Mouse (Mus musculus) cerebellum, postnatal 4 days (tissue): ENCODE measurements around the gene Slc25a40.

Experiments
- DNase-seq, 2 experiments: peaks; one replicate each; pipeline ENCODE4 v3.0.0; 2022; ENCODE audit warnings: low spot score in 2 of 2, mixed read lengths in 1 of 2

Slc25a40 gene

GRCm38 (mm10) chr5:8422157-8422931 is at the start of gene Slc25a40, which contains the start of gene Dbf4:
Slc25a40 (plus strand) TSS chr5:8422850.
Dbf4 (minus strand) TSS chr5:8422716.
- DNase-seq, result peak; percentile 87 to 92

- DNase-seq, result no peak
These were observed 49.2 kb upstream of the Slc25a40 start for GRCm38 (mm10) chr5:8373415-8373814.

- no peak for DNase-seq
These were observed 48.2 kb upstream of the Slc25a40 start for GRCm38 (mm10) chr5:8374297-8374906.

GRCm38 (mm10) chr5:8393891-8394583 is 28.6 kb upstream of the Slc25a40 start:
- no peak for DNase-seq

GRCm38 (mm10) chr5:8397587-8398249 is 24.9 kb upstream of the Slc25a40 start:
- DNase-seq, result no peak

- no peak for DNase-seq
These were observed 13.9 kb upstream of the Slc25a40 start for GRCm38 (mm10) chr5:8408746-8409145.

- DNase-seq, result no peak
These were observed 5.8 kb upstream of the Slc25a40 start for GRCm38 (mm10) chr5:8416683-8417413.

- no peak for DNase-seq
These were observed 5.2 kb upstream of the Slc25a40 start for GRCm38 (mm10) chr5:8417443-8417842.

- DNase-seq, result no peak
These were observed 1.2 kb upstream of the Slc25a40 start for GRCm38 (mm10) chr5:8421424-8421823.

GRCm38 (mm10) chr5:8422932-8423928 is 580 bp downstream of the Slc25a40 start:
- no peak for DNase-seq

- no peak for DNase-seq
These were observed 1.5 kb downstream of the Slc25a40 start for GRCm38 (mm10) chr5:8424116-8424515.

GRCm38 (mm10) chr5:8425899-8426298 is 3.2 kb downstream of the Slc25a40 start:
- no peak for DNase-seq

GRCm38 (mm10) chr5:8437481-8438156 is 15.0 kb downstream of the Slc25a40 start:
- no peak for DNase-seq

GRCm38 (mm10) chr5:8439095-8439494 is 16.4 kb downstream of the Slc25a40 start:
- DNase-seq, result no peak

- no peak for DNase-seq
These were observed 32.9 kb downstream of the Slc25a40 start for GRCm38 (mm10) chr5:8455565-8455964.

- no peak for DNase-seq
These were observed 33.9 kb downstream of the Slc25a40 start for GRCm38 (mm10) chr5:8456561-8456960.

GRCm38 (mm10) chr5:8487989-8488700 is 65.5 kb downstream of the Slc25a40 start:
- no peak for DNase-seq

GRCm38 (mm10) chr5:8488701-8489297 is 66.1 kb downstream of the Slc25a40 start:
- DNase-seq, result no peak
